Mouse (Mus musculus) liver, postnatal 0 days (tissue): Measurements from ENCODE around the gene Sp100.

Experiments
- CTCF ChIP-seq: sonication (generic); IDR thresholded peaks from 2 replicates; pipeline ENCODE4 v1.5.1; 2016; ENCODE audit warnings: antibody characterized with exemption, low read depth
- EP300 ChIP-seq: IDR thresholded peaks from 2 replicates; pipeline ENCODE4 v1.6.1; 2016; ENCODE audit warnings: antibody characterized with exemption, low read depth, mild to moderate bottlenecking

GRCm38 (mm10) chr1:85697721-85698493, 48.1 kb downstream of the Sp100 start:
- TF ChIP-seq CTCF (no peak), EP300 (no peak)
